Mouse (Mus musculus) embryonic facial prominence, embryonic 12.5 days (tissue): ENCODE measurements around the gene Ergic1. TPM values are rescaled to one million over a fixed set of nuclear protein-coding genes. Genes with fewer than 3 reads are reported as not detected.

ENCODE experiments used
- ATAC-seq: fragments of 200-750 bp; cut with Nextera tagmentation; 2 replicates; pipeline ENCODE4 v1.8.0; 2017; ENCODE audit not compliant: insufficient number of reproducible peaks, insufficient read depth, low FRiP score, low TSS enrichment
- H3K27ac ChIP-seq: fragments of 300-500 bp; sonication (generic); 2 replicates; pipeline ENCODE4 v1.5.1; 2016; ENCODE audit warnings: mild to moderate bottlenecking
- H3K27me3 ChIP-seq: fragments of 300-500 bp; sonication (generic); 2 replicates; pipeline ENCODE4 v1.6.1; 2016; ENCODE audit warnings: mild to moderate bottlenecking, moderate library complexity
- H3K36me3 ChIP-seq: fragments of 300-500 bp; sonication (generic); 2 replicates; pipeline ENCODE4 v1.6.1; 2016; ENCODE audit warnings: mild to moderate bottlenecking
- H3K4me1 ChIP-seq: fragments of 300-500 bp; sonication (generic); 2 replicates; pipeline ENCODE4 v1.6.1; 2016
- H3K4me2 ChIP-seq: fragments of 300-500 bp; sonication (generic); replicated peaks from 2 replicates; pipeline ENCODE4 v1.6.1; 2016; ENCODE audit warnings: mild to moderate bottlenecking, moderate library complexity
- H3K4me3 ChIP-seq: fragments of 300-500 bp; sonication (generic); 2 replicates; pipeline ENCODE4 v1.5.1; 2016; ENCODE audit warnings: mild to moderate bottlenecking
- H3K9ac ChIP-seq: fragments of 300-500 bp; sonication (generic); 2 replicates; pipeline ENCODE4 v1.6.1; 2016; ENCODE audit warnings: mild to moderate bottlenecking, moderate library complexity
- H3K9me3 ChIP-seq: fragments of 300-500 bp; sonication (generic); 2 replicates; pipeline ENCODE4 v1.6.1; 2016; ENCODE audit warnings: mild to moderate bottlenecking, moderate library complexity
- WGBS: fragments of 180-500 bp; shearing (Covaris S2); methylation state at CpG from one replicate; pipeline ENCODE4 v1.1.7; 2016; 5-methylcytosine and 5-hydroxymethylcytosine counted together
- polyA plus RNA-seq: library from polyadenylated mRNA; unstranded; fragments of >200 nt; fragmentation: Nextera tagmentation; extraction: Ambion mirVana; gene quantifications from 2 replicates; pipeline ENCODE4 v1.2.1, GENCODE M21; 2016

Gene Ergic1
- polyA plus RNA-seq, 1 experiment from 2014 or later: 102 TPM

GRCm38 (mm10) chr17:26567142-26567817, 6.0 kb downstream of the Ergic1 start:
- peaks cover 8% of the 10 kb centered on the region for H3K4me1 ChIP-seq
- no peaks in the 10 kb centered on the region for H3K27me3 ChIP-seq
- H3K9ac ChIP-seq: no peak overlapping the region
- H3K9me3 ChIP-seq: 0 out of 2 replicates have a peak, but pooled peaks cover 3% of the 10 kb centered on the region
- H3K4me3 ChIP-seq: no peak overlapping the region
- no peak overlapping the region for H3K27ac ChIP-seq
- 79% methylated on average over 8 of the region's 8 CpGs for WGBS
- no peak overlapping the region for H3K4me2 ChIP-seq
- peaks cover 66% of the 10 kb centered on the region for H3K36me3 ChIP-seq
- ATAC-seq: no peak

- peaks cover 66% of the 10 kb centered on the region for H3K36me3 ChIP-seq
- no peak overlapping the region for H3K4me3 ChIP-seq
- WGBS: 97% methylated on average over 4 of the region's 4 CpGs
- ATAC-seq: no peak
- H3K4me2 ChIP-seq: no peak overlapping the region
- no peak overlapping the region for H3K27ac ChIP-seq
- H3K4me1 ChIP-seq: peaks cover 3% of the 10 kb centered on the region
- H3K9me3 ChIP-seq: 0 out of 2 replicates have a peak, but pooled peaks cover 3% of the 10 kb centered on the region
- H3K9ac ChIP-seq: no peak overlapping the region
- H3K27me3 ChIP-seq: no peaks in the 10 kb centered on the region
Observed at GRCm38 (mm10) chr17:26567818-26568173, 6.5 kb downstream of the Ergic1 start.

- Histone ChIP-seq H3K9ac (no peak overlapping the region), H3K27ac (no peak overlapping the region), H3K36me3 (peaks cover 57% of the 10 kb centered on the region), H3K4me1 (no peaks in the 10 kb centered on the region), H3K27me3 (no peaks in the 10 kb centered on the region), H3K4me2 (no peak overlapping the region), H3K4me3 (no peak overlapping the region), H3K9me3 (0 out of 2 replicates have a peak, but pooled peaks cover 3% of the 10 kb centered on the region)
- 87% methylated on average over 4 of the region's 4 CpGs for WGBS
- no peak for ATAC-seq
Observed at GRCm38 (mm10) chr17:26569594-26570350, 8.5 kb downstream of the Ergic1 start.

GRCm38 (mm10) chr17:26570651-26571118, 9.4 kb downstream of the Ergic1 start:
- WGBS: 86% methylated on average over 11 of the region's 11 CpGs
- no peak overlapping the region for H3K27ac ChIP-seq
- no peak overlapping the region for H3K4me3 ChIP-seq
- H3K4me1 ChIP-seq: no peaks in the 10 kb centered on the region
- H3K9ac ChIP-seq: no peak overlapping the region
- no peak overlapping the region for H3K4me2 ChIP-seq
- no peak for ATAC-seq
- peaks cover 54% of the 10 kb centered on the region for H3K36me3 ChIP-seq
- no peaks in the 10 kb centered on the region for H3K27me3 ChIP-seq
- H3K9me3 ChIP-seq: 0 out of 2 replicates have a peak, but pooled peaks cover 3% of the 10 kb centered on the region

GRCm38 (mm10) chr17:26571377-26571776, 10.1 kb downstream of the Ergic1 start:
- H3K27ac ChIP-seq: no peak overlapping the region
- H3K4me2 ChIP-seq: no peak overlapping the region
- H3K4me1 ChIP-seq: no peaks in the 10 kb centered on the region
- no peaks in the 10 kb centered on the region for H3K9me3 ChIP-seq
- H3K9ac ChIP-seq: no peak overlapping the region
- H3K4me3 ChIP-seq: no peak overlapping the region
- peaks cover 47% of the 10 kb centered on the region for H3K36me3 ChIP-seq
- H3K27me3 ChIP-seq: no peaks in the 10 kb centered on the region
- ATAC-seq: no peak
- WGBS: 81% methylated on average over 3 of the region's 3 CpGs

GRCm38 (mm10) chr17:26572265-26572664, 11.0 kb downstream of the Ergic1 start:
- ATAC-seq: no peak
- no peaks in the 10 kb centered on the region; the same call in 1 of the 2 replicates for H3K4me1 ChIP-seq
- H3K4me3 ChIP-seq: no peak overlapping the region
- 89% methylated on average over 11 of the region's 11 CpGs for WGBS
- H3K27ac ChIP-seq: no peak overlapping the region
- peaks cover 40% of the 10 kb centered on the region for H3K36me3 ChIP-seq
- H3K4me2 ChIP-seq: no peak overlapping the region
- no peaks in the 10 kb centered on the region for H3K9me3 ChIP-seq
- H3K9ac ChIP-seq: no peak overlapping the region
- H3K27me3 ChIP-seq: no peaks in the 10 kb centered on the region

- Histone ChIP-seq H3K36me3 (peaks cover 34% of the 10 kb centered on the region), H3K9ac (no peak overlapping the region), H3K27ac (no peak overlapping the region), H3K4me2 (no peak overlapping the region), H3K4me1 (peaks cover 12% of the 10 kb centered on the region), H3K9me3 (no peaks in the 10 kb centered on the region), H3K27me3 (no peaks in the 10 kb centered on the region), H3K4me3 (no peak overlapping the region)
- ATAC-seq: no peak
- WGBS: 94% methylated on average over 11 of the region's 11 CpGs
Observed at GRCm38 (mm10) chr17:26574118-26574517, 12.8 kb downstream of the Ergic1 start.

- H3K36me3 ChIP-seq: peaks cover 28% of the 10 kb centered on the region
- H3K27me3 ChIP-seq: no peaks in the 10 kb centered on the region
- no peak overlapping the region for H3K27ac ChIP-seq
- H3K4me3 ChIP-seq: no peak overlapping the region
- peaks cover 12% of the 10 kb centered on the region for H3K4me1 ChIP-seq
- 87% methylated on average over 5 of the region's 5 CpGs for WGBS
- no peak overlapping the region for H3K9ac ChIP-seq
- H3K9me3 ChIP-seq: no peaks in the 10 kb centered on the region
- no peak for ATAC-seq
- no peak overlapping the region for H3K4me2 ChIP-seq
Observed at GRCm38 (mm10) chr17:26574701-26575100, 13.4 kb downstream of the Ergic1 start.

- ATAC-seq: 0 out of 2 replicates have a peak, but pooled peaks have one; percentile 49
- H3K27ac ChIP-seq: no peak overlapping the region
- H3K9me3 ChIP-seq: no peaks in the 10 kb centered on the region
- no peaks in the 10 kb centered on the region for H3K27me3 ChIP-seq
- 86% methylated on average over 12 of the region's 12 CpGs for WGBS
- no peak overlapping the region for H3K9ac ChIP-seq
- H3K4me2 ChIP-seq: no peak overlapping the region
- peaks cover 12% of the 10 kb centered on the region for H3K4me1 ChIP-seq
- H3K4me3 ChIP-seq: no peak overlapping the region
- H3K36me3 ChIP-seq: peaks cover 27% of the 10 kb centered on the region
Observed at GRCm38 (mm10) chr17:26575786-26576690, 14.7 kb downstream of the Ergic1 start.

- no peak overlapping the region for H3K27ac ChIP-seq
- no peaks in the 10 kb centered on the region for H3K27me3 ChIP-seq
- ATAC-seq: no peak
- no peaks in the 10 kb centered on the region for H3K9me3 ChIP-seq
- H3K4me3 ChIP-seq: no peak overlapping the region
- peaks cover 29% of the 10 kb centered on the region for H3K36me3 ChIP-seq
- H3K9ac ChIP-seq: 0 out of 2 replicates have a peak overlapping the region, but pooled peaks have one; percentile 0
- H3K4me2 ChIP-seq: no peak overlapping the region
- WGBS: 89% methylated on average over 7 of the region's 7 CpGs
- H3K4me1 ChIP-seq: peaks cover 12% of the 10 kb centered on the region
Observed at GRCm38 (mm10) chr17:26576833-26577232, 15.5 kb downstream of the Ergic1 start.

GRCm38 (mm10) chr17:26577309-26577708, 16.0 kb downstream of the Ergic1 start:
- Histone ChIP-seq H3K36me3 (peaks cover 32% of the 10 kb centered on the region), H3K9me3 (no peaks in the 10 kb centered on the region), H3K9ac (no peak overlapping the region), H3K4me1 (peaks cover 12% of the 10 kb centered on the region), H3K4me3 (no peak overlapping the region), H3K4me2 (no peak overlapping the region), H3K27me3 (no peaks in the 10 kb centered on the region), H3K27ac (no peak overlapping the region)
- WGBS: 83% methylated on average over 11 of the region's 11 CpGs
- no peak for ATAC-seq
